Mouse (Mus musculus) left cerebral cortex, adult 8-10 months (tissue): ENCODE measurements at regions not wholly inside any gene's neighbourhood (a gene's known extent, or its start where the extent isn't known, plus 50 kb on each side); places are given as distances from the start of the nearest gene placed in this dataset.

Experiments used
- DNase-seq, 2 experiments: peaks; one replicate each; pipeline ENCODE4 v3.0.0; 2022; ENCODE audit warnings: low spot score in 2 of 2

GRCm38 (mm10) chr14:106364767-106365623 lies 259.0 kb downstream of the Trim52 start:
- no peak for DNase-seq

- no peak for DNase-seq
Measured at GRCm38 (mm10) chr14:106365624-106366118, 259.7 kb downstream of the Trim52 start.

- DNase-seq = no peak
Measured at GRCm38 (mm10) chr14:106373451-106373850, 267.5 kb downstream of the Trim52 start.

- DNase-seq = no peak
Measured at GRCm38 (mm10) chr14:106379645-106380044, 273.6 kb downstream of the Trim52 start.

- DNase-seq = no peak
Measured at GRCm38 (mm10) chr14:106387671-106388070, 281.7 kb downstream of the Trim52 start.

GRCm38 (mm10) chr14:106390546-106390945 lies 284.5 kb downstream of the Trim52 start:
- no peak for DNase-seq

DNA sequence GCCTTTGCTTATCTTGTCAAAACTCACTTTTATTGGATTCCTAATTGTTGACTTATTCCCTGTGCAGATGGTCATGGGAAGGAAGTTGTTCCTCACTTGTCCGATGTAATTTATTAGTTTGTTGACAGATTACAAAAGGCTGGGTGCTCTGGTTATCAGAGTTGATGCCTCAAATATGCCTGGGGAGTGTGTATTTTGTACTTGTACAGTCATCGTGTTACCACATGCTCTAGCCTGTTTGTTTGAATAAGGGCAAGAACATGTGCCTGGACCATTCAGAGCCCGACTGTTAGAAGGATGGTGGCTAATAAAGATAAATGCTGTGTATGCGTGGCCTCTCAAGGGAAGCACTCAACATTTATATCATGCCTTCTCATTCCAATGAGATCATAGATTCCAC lies 288.0 kb downstream of the Trim52 start:
- DNase-seq = no peak

DNA sequence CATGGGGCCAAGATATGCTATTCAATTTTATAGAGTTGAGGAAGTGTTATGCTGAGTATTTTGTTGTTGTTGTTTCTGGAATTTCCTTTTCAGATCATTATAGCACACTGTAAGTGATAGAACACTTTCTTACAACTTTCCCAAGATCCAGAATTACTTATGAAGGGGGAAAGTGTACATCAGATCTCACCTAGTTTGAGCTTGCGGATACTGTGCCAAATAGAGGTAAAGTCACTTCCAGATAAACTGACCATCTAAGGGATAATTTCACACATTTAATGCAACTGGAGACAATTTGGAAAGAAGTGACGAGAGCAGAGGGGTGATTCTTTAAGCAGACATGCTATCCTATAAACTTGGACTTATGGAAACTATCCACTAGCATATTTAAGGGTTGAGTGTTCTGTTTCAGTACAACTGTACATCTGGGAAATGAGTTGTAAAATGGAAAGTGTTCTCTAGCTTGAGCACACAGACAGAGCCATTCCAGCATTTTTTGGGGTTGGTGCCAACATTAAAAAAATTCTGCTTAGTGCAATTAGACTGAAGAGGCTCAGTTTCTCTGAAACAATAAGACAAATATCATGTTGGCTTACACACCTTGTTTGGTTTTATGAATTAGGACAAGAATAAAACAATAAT lies 307.0 kb downstream of the Trim52 start:
- no peak for DNase-seq

- DNase-seq = no peak
Measured at GRCm38 (mm10) chr14:106424714-106425113, 318.7 kb downstream of the Trim52 start.

DNA sequence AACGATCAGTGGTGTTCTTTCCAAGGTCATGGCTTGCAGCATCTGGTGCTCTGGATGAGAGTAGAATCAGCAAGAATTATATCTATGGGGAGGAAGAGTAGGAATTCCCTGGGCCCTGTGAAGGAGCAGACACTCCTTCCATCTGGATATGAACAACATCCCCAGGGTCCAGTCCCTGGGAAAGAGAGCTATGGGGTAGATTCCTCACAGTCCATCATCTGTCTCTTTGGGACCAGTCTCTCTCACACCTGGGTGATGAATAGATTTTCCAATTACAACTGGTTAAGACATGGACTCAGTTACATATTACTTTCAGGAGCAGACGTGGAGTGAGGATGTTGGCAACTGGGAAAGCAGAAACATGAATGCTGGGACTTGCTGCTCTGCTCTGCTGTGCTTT lies 322.6 kb downstream of the Trim52 start:
- DNase-seq = no peak

DNA sequence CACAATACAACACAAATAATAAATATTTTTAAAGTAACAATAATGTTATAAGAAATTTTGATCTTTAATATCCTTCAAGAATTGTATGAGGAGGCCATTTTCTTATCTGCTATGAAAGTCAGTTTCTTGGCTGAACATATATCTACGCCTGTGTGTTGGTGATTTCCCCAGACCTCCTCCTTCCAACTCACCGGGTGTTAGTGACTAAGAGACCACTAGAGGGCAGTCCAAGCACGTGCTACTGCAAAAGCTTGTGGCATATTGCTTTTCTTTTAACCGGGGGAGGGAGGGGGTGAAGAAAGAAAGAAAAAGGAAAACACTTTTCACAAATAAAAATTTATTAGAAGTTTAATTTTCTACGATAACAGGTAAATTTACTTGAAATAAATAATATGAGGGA lies 333.3 kb downstream of the Trim52 start:
- DNase-seq = peak; percentile 12 to 18

DNA sequence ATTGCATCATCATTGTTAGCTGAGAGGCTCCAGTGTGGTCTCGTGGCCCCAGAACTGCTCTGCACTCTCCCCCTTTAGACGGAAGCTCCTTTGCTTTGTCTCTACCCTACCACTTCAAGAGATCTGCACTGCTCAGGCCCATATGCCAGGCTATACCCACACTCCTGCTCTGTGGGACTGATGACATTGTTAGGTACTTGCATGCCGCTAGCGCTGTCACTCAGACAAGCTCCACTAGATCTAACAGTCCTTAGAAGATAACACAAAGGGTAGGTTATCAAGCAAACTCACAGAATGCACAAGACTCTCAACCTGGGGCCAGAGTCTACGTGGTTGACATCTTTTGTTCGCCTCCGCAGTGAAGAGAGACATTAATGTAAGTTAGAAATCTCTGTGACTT lies 383.1 kb downstream of the Trim52 start:
- no peak for DNase-seq

GRCm38 (mm10) chr14:106491389-106491788 lies 385.4 kb downstream of the Trim52 start:
- no peak for DNase-seq

- DNase-seq = no peak
Measured at GRCm38 (mm10) chr14:106500344-106501135, 394.5 kb downstream of the Trim52 start.

GRCm38 (mm10) chr14:106506921-106507320 lies 400.9 kb downstream of the Trim52 start:
- peak in 1 of 2 experiments; percentile 86 for DNase-seq

DNA sequence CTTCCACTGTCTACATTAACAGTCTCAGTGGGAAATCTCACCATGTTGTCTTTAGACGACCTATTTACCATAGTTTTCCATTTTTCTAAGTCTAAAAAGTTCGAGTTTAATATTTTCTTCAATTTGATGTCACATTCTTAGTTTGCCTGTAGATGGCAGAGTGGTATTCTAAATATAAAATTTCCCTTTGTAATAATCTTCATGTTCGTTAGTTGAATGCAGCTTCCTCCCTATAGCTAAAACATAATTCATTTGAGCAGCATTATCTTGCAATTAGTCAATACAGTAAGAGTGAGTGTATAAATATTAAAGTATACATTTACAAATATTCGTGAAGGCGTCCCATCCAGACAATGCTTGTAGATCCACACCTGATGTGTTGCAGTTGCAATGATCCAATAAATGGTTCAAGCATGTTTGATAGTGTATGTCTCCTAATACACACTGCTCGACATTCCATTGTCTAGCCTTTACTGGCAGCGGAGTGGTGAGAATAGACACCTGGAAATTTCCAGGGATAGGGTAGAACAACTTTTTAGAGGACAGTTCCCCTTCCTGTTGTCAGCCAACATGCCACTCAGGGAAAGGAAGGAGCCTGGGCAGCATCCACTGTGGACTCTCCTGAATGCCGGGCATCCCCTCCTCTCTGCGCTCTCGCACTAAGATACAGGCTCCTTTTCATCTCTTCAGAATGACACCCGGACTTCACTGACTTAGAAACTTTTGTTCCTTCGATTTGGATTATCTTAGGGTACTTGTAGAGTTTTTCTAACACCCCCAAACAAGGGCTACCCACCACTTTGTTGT lies 412.8 kb downstream of the Trim52 start:
- no peak for DNase-seq

DNA sequence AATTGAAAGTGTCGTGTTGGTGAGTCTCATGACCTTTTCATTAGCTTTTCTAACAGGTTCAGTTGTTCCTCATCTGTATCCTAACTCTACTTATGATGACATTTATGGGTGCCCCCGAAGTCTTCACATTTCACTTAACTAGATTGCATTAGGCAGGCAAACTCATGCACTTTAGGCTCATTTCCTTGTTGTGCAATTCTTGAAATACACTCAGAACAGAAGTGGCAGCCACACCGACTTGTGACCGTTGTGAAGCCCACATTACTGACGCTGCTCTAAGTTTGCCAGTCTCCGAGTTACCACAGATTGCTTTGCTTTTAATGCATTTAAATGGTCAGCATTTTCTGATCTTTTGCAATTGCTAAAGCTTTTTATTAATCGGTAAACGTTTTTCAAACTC lies 414.8 kb downstream of the Trim52 start:
- no peak for DNase-seq

DNA sequence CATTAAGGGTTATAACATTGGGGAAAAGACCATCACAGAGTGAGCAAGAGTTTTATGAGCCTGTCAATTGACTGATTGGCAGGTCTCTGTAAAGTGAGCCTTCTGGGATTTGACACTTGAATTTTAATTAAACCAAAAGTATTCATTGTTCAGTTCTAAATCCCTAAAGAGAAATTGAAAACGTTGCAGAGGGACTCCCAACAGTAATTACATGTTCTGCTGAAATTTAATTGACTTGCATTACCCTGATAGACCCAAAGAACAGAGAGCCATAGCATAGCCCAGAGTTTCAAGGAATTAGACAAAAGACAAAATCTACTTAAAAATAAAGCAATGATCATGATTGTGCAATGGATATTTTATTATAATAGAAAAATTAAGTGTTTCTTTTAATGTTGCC lies 444.2 kb downstream of the Trim52 start:
- DNase-seq = no peak

DNA sequence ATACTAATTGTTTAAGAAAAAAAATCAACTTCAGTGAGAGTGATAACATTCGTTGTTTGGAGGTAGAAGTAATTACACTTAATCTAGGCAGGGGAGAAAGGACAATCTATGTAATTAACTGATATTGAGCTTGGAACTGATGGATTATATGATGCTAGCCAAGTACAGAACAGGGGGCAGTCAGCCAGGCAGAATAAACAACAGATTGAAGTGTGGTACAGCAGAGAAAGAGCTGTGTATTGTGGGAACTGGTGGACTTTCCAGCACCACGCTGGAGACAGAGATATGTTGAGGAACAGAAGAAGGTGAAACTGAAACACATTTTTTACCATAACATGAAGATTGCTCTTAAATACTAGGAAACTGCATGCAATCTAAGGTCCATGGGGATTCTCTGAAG lies 473.3 kb downstream of the Trim52 start:
- no peak for DNase-seq

- no peak for DNase-seq
Measured at GRCm38 (mm10) chr14:106581886-106582285, 475.9 kb downstream of the Trim52 start.

- DNase-seq = no peak
Measured at GRCm38 (mm10) chr14:106593352-106593751, 487.4 kb downstream of the Trim52 start.
